Mouse (Mus musculus) embryo, embryonic 10 days (tissue): Measurements from ENCODE around the gene Ccdc88b.

Experiments used
- DNase-seq: peaks from one replicate; pipeline ENCODE4 v3.0.0-alpha.2; 2015; ENCODE audit warnings: low spot score

Ccdc88b gene

DNA sequence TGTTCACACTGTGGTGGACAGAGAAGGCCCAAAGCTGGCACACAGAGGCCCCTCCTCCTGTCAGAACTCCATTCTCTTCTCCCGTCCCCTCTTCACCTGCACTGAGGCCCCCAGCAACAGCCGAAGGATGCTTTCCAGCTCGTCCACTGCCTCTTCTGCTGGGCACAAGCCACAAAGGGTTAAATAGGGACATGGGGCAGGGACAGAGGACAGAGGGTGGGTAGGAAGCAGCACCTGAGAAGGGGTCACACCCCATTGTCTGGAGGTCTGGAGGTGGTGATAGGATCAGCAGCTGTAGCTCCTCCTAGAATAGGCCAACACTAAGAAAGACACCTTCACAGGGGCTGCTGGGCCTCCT, 1.0 kb downstream of the Ccdc88b start:
- no peak for DNase-seq

DNA sequence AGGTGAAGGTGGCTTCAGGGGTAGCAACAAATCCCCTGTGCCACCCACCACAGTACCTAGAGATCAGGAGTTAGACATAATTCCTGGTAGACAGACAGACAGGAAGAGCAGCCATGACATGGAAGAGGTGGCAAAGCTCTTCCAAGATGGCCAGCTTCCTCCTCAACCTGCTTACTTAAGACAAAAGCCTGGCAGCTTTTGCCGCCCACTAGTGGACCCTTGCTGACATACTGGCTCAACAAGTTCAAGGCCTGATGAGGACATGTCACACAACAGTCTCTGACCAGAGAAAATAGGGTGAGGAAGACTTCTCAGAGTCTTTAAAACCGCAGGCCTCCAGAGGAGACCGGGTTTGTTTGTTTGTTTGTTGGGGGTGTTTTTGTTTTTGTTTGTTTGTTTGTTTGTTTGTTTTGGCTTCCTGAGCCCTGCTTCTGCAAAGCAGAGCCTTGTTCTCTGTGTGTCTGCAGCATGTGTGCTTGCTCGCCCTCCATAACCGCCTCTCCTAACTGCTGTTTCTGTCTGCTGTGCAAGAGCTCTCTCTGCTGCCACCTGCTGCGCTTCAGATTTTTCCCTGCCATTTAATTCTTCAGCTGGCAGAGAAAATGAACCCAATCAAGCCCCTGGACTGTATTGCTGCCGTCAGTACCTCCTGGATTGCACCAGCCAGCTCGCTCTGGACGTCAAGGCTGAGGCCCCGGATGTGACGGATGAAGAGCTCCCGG, 1.6 kb downstream of the Ccdc88b start:
- peak; percentile 68 for DNase-seq

DNA sequence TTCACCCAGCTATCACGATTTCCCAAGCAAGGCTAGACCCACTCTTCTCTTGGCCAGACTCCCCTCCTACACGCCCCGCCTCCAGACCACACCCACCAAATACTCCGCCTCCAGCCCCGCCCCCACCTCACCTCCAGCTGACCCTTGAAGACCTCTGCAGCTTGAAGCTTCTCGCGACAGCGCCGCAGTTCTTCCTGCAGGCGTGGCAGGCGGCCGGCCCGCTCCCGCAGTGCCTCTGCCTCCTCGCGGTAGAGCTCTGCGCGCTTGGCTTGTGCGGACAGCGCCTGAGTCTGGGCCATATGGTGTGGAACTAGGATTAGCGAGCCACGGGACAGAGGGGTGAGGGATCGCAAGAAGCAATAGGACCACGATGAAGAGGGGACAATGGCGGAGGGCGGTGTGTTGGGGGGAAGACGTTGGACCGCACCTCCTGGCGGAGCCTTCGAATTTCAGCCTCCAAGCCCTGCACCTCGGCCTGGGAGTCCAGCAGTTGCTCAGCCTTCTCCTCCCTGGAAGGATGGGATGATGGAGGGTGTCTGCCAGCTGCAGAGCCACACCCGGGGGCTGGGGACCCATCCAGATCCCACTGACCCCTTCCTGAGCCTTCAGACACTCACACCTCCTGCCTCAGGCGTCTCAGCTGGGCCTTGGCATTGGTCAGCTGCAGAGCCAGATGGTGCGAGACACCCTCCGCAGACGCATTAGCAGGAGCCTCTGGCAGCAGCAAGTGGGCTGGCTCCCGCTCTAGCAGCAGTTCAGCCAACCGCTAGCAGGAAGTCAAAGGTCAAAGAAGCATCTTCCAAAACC, 2.6 kb downstream of the Ccdc88b start:
- peak; percentile 86 for DNase-seq

DNA sequence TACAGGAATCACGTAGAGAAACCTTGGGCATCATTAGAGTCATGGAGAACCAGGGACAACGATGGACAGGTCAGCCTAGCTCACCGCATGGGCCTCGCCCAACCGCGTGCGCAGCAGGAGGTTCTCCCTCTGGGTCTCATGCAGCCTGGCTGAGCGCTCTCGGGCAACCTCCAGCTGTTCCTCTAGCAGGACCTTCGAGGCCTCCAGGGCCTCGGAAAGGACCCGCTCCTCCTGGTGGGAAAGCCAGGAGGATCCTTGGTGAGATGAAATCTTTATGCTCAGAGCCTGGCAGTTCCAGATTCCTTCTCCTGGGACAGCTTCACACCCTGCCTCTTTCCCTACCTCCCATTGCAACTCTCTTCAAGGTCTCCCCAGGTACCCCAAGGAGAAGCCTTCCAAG, 3.4 kb downstream of the Ccdc88b start:
- DNase-seq, result no peak

DNA sequence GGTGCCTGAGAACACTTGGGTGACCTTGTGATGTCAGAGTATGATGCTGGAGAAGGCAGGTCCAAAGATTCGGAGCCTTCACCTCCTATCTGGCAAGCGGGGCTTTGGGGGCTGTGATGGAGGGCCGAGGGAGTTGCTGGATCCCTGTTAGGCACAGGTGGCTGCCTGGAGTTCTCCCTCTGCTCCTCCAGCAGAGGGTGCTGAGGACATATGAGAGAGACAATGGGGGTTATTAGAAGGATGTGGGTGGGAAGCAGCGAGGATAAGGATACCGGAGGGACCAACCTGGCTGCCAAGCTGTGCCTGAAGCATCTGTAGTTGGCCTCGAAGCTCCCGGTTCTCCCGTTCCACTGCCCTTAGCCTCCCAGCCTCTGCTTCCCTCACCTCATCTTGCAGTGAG, 4.1 kb downstream of the Ccdc88b start:
- DNase-seq, result no peak

DNA sequence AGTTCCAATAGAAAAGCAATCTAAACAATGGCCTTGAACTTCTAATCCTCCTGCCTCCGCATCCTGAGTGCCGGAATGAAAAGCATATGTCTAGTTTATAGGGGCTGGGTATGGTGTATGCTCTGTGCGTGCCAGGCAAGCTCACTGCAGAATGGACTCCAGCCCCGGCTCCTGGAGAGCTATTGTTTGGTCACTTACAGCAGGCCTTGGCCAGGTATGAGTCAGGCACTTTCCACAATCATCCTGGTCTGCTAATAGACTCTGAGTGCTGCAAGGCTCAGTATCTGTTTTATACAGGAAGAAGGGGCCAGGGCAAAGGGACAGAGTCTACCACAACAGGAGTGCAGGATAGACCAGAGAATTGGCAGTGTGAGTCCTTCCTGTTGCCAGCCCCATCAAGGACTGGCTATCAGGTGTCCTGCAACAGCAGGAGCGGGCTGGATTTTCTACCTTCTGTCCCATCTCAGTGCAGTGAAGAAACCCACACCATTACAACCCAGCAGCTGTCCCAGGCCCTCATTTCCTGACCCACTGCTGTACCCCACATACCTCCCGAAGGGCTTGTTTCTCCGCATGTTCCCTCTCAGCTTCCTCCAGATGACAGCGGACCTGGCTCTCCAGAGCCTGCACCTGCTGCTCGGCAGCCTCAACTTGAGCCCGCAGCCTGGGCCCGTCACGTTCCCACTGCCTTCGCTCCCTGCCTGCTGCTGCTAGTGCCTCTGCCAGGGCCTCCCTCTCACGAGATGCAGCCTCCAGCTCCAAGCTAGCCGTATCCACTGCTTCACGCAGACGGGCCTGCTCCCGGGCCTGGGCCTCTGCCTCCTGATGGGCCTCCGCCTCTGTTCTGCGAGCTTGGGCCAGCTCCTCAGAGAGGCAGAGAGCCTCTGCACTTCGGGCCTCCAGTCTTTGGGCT, 5.4 kb downstream of the Ccdc88b start:
- no peak for DNase-seq

DNA sequence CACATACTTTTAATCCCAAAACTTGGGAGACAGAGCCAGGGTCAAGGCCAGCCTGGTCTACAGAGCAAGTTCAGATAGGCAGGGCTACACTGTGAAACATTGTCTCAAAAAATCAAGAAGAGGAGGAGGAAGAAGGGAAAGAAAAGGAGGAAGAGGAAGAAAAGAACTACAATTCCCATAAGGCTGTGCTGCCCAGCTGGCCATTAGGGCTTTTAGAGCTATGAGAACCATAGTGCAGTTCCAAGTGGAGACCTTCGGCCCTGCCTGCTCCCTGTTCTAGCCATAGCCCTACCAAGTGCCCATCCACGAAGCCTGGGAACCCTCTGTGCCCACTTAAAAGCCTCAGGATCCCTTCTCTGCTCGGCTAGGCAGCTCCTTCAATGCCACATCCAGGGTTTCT, 6.5 kb downstream of the Ccdc88b start:
- DNase-seq, result no peak

DNA sequence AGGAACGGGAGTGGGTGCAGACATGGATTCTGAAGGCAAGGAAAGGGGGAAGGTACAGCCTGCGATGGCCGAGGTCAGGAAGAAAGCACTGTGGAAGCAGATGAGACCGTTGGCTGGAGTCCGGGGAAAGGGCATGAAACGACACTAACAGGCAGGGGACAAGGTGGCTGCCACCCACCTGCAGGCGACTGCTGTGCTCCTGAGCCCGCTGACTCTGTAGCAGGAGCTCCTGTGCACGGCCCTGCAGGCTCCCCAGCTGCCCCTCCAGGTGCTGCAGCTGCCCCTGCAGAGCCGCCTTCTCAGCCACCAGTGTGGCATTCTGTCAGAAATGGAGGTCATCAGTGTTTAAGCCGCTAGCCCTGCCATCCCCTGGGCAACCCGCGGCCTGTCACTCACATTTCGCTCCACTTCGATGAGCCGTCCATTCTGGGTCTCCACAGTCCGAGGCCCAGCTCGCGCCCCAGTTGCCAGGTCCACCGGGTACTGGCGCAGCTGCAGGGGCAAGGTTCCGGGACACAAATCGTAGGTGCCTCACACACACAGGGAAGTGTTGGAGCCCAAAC, 8.4 kb downstream of the Ccdc88b start:
- no peak for DNase-seq

DNA sequence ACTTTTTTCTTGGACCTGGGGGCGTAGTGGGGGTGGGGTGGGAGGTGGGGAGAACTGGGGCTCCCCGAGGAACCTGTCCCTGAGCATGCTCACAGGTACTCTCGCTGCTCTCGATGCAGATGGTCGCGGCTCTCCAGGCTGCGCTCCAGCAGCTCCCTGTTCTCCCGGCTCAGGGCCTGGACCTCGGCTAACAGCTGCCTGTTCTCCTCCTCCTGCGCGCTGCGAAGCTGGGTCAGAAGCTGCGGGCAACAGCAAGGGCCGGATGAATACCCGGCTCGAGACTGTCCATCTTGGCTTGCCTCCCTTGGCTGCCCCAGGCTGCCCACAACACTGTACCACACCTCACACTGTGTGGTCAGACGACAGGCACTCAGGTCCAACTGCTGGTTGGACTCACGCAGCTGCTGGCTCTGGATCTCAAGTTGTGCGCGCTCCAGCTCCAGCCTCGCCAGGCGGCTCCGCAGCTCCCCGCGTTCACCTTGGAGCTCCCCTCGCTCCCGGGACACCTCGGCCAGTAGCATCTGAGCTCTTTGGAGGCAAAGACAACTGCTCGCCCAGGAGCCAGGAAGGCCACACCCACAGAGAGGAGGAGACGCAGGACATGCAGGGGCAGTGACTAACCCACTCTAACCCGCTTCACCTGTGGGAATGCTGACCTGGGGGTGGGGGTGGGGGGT, 10.0 kb downstream of the Ccdc88b start:
- DNase-seq, result peak; percentile 25

DNA sequence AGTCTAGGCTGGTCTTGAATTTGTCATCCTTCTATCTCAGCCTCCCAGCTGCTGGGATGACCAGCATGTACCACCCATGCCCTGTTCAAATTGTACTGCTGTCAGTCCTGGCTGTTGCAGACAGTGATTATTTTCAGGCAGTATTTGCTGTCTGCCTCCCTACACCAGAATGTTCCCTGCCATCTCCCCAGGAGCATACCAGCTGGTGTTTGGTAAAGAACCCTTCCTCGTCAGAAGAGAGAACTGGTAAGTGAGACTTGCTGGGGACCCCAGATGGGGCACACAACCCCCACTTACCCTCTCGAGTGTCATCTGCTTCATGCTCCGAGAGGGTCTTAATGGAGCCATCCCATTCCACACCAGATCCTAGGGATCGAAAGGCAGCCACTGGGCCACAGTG, 12.0 kb downstream of the Ccdc88b start:
- DNase-seq, result no peak

DNA sequence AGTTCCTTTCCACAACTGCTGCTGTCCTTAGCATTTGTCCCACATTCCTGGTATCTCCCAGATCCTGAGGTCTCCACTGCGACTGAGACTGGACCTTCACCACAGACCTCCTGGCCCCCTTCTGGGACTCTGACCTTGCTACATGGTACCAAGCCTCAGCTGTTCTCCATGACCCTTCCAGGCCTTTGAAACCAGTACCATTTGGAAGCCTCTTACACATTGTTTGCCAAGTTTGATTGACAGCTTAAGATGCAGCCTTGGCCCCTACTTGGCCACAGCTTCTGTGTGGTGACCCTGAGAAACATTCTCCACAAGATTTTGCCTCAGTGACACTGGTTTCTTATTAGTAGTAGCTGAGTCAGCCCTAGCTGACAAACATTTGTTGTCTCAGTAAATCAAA, 15.7 kb downstream of the Ccdc88b start:
- no peak for DNase-seq

DNA sequence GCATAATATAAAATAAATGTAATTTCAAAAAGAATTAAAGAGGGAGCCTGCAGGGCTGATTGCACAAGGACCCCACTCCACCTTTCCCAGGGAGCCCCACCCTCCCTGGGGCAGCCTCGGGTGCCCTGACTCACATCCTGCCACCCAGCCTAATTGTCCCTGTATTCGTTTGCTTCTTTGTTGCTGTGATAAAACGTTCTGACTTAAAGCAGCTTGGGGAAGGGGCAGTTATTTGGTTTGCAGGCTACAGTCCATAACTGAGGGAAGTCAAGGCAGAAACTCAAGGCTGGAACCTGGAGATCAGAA, 16.8 kb downstream of the Ccdc88b start:
- DNase-seq, result no peak

DNA sequence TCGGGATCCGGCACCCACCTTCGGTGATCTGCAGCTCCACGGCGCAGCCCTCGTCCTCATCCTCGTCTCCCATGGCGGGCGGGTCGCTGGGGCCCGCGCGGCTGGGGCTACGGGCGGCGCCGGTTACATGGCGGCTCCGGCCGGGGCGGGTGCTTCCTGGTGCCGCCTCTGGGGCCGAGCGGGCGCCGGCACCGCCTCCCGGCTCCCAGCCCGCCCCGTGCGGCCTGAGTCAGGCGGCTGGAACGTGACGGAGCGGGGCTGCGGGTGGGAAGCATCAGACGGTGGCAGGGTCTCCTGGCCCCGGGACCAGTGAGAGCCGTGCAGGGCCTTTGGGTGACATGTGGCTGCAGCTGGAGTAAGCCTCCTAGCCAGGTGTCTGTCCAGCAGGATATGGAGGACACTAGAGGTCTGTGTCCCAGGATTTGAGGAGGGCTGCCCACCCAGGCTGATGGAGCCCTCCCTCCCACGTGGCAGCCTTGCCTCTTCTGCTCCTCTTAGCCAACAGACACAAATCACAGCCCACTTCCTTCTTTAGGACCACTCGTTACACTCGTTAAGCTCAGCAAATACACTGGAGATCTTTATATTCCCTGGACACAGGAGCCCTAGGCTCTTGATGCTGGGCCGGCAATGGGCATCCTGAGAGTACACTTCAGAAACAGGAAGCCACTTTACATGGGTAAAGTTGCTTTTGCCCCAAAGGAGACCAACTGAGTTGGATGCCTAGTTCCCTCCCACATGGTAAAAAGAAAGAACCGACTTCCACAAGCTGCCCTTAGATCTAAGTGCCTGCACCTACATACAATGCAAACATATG, 17.3 kb downstream of the Ccdc88b start, which contains the start of gene Rps6ka4:
Gene Rps6ka4, minus strand, starts transcription at position 162 of the 817 bp plus-strand sequence.
- DNase-seq, result peak; percentile 53

DNA sequence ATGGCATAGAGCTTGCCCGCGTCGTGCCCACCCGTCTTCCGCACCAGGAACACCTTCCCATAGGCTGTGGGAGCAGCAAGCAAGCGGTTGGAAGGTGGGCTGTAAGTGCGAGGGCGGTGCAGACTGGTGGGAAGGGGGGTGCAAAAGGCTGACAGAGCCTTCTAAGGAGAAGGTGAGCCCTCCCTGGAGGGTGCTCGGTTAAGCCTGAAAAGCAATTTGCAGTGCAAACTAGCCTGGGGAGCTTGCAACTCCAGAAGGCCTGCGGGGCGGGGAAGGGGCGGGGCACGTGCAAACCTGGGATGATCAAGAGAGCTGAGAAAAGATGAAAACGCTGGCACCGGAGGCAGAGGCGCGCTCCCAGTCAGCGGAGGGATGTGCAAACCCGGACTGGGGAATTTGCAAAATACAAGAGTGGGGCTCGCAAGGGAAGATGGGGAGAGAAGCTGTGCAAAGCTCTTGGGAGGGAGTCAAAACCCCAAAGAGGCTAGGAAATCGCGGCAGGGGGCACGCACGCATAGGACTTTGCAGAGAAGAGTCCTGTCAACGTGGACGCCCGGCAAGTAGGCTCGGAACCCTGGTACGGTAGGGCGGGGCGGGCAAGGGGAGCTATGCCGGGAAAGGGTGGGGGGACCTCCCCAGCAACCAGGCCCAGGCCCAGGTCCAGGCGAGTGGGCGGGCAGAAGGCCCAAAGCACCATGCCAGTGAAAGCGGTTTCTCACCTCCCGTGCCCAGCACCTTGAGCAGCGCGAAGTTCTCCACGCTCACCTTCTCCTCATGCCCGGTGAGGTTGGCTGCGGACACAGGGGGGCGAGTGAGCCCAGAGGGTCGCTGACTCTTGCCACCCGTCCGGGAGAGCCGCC, 18.2 kb downstream of the Ccdc88b start:
- DNase-seq, result no peak

DNA sequence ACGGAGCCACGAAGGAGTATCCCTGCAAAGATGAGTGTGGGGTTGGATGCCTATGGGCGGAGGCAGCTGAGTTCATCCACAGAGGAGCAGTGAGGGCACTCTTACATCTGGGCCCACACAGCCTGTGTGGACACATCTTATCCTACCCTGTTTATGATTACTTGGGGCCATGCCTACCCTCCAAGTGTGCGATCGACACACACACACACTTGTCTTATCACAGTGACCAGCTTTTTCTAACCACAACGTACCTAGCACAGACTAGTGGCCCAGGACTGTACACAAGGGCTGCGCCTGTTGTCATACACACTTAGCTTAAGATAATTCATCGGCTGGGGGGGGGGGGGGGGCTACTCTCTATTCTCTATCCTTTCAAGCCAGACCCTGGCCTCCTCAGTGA, 25.6 kb downstream of the Ccdc88b start:
- no peak for DNase-seq

DNA sequence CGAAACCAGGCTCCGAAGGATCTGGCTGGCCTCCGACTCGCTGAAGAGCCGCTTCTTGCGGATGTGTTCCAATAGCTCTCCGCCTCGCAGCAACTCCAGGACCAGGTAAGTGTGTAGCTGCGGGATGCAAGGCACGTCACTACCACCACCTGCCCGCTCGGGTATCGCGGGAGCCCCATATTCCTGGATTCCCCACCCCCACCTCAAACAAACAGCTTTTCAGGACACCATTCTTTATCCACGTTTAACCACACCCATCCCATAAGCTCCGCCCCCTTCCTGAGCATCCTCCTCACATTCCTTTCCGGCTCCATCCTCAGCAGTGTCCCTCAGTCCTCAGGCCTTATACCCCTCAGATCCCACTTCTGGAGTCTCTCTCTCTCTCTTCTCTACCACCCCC, 26.7 kb downstream of the Ccdc88b start:
- peak; percentile 61 for DNase-seq

DNA sequence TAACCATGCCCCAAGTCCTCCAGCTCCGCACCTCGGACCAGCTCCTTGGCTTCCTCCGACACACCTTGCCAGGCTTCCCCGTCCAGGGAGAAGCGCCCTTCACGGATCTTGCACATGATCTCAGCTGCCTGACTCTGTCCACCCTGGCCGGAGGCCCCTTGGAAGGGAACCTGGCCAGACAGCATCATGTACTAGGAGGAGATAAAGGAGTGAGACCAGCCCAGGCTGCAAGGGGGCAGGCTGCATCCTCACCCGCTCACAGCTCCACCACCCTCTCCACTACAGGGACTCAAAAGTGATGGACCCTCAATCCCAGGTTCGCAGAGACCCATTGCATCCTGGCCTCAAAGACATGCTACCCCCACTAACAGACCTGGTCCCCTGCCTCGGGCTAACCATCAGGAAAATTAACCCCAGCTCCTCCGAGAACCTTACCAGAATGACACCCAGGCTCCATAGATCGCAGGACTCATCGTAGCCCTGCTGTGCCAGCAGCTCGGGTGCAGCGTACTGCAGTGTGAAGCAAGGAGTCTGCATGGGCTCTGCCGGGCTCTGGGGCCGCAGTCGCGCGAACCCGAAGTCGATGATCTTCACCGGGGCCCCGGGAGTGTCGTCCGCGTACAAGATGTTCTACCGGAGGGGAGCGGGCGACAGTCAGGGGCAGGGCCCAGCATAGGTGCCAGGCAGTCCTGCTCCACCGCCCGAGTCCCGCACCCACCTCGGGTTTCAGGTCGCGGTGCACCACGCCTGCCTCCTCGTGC, 27.3 kb downstream of the Ccdc88b start:
- no peak for DNase-seq

DNA sequence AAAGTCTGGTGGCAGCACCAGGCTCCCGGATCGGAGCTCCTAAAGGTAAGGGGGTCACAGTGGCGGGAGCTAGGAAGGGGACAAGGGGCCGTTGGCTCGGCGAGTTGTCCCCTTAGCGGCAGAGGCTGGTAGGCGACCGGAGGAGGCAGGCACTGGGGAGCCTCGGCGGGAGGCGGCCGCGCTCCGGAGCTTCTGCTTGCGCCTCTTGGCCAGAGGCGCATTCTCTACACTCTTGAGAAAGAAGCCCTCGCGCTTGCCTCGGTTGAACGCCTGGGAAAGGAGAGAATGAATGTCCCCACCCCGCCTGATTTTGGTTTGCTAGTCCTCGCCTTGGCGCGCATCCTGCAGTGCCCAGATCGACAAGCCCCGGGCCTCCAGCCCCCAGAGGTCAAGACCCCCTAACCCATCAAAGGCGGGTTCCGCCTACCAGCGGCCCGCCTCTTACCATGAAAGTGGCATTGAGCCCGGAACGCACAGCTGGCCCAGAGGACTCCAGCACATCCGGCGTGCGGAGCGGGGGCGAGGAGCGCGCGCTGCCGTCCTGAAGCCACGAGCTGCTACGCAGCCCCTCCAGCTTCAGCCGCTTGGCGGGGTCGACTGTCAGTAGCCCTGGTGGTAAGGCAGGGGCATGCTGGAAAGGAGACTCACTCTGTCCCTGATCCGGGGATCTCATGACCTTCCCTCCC, 28.0 kb downstream of the Ccdc88b start:
- DNase-seq, result peak; percentile 74

DNA sequence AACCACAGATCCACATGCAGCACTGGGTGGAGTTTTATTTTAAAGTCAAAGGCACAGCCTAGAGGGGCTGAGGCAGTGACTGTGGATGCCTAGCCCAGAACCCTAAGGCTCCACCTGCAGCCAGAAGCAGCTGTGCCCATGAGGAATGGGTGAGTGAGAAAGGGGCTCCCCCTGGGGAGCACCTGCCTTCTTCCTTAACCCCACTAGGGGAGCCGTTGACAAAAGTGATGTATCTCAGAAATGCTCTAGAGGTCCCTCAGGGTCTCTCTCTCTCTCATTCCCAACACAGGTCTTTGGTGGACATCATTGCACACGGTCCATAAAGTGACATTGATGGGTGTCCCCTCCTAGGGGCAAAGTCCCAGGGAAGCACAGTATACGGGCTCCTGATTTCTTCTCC, 28.9 kb downstream of the Ccdc88b start:
- no peak for DNase-seq
